Mouse (Mus musculus) sigmoid colon, adult 10 weeks (tissue): ENCODE data around the gene Gm28778. TPM values are rescaled to one million over a fixed set of nuclear protein-coding genes. Genes with fewer than 3 reads are reported as not detected.

Source experiments
- polyA plus RNA-seq: library from polyadenylated mRNA; stranded (reverse); fragments of 350-450 nt; fragmentation: Illumina TruSeq; extraction: RNeasy Lipid Tissue Mini Kit (QIAGEN cat#74804); gene quantifications from one replicate; pipeline ENCODE4 v1.2.3, GENCODE M21; 2014; ENCODE audit warnings: low read depth, low replicate concordance

Gm28778 gene
- not detected for polyA plus RNA-seq

GRCm38 (mm10) chr1:53296581-53297383 lies at the start of gene Gm28778, which contains the start of the genes Pms1 and Ormdl1:
Gene Gm28778 (plus strand): TSS chr1:53297111.
Gene Pms1 (minus strand): TSS chr1:53297018.
Gene Ormdl1 (plus strand): TSS chr1:53297095.

GRCm38 (mm10) chr1:53312989-53313967 lies 16.4 kb downstream of the Gm28778 start, which contains the start of gene Osgepl1:
Gene Osgepl1 (plus strand): TSS chr1:53313624.

GRCm38 (mm10) chr1:53352327-53353261 lies 55.7 kb downstream of the Gm28778 start, which contains the start of the genes Asdurf, Gm28551 and Asnsd1:
Gene Asdurf (minus strand): TSS chr1:53352619.
Gene Gm28551 (minus strand): TSS chr1:53352667.
Gene Asnsd1 (minus strand): TSS chr1:53352752.

Other genes with a start within 250 kb of the Gm28778 start
- 0.28 TPM for gene Mstn, start 235.5 kb upstream of the Gm28778 start, polyA plus RNA-seq
- not detected for gene 1700019A02Rik, start 109.5 kb upstream of the Gm28778 start, polyA plus RNA-seq
- gene Pms1, start 93 bp upstream of the Gm28778 start, polyA plus RNA-seq, result 9.5 TPM
- gene Ormdl1, start within 50 bp of the Gm28778 start, polyA plus RNA-seq, result 83.0 TPM
- 41.1 TPM for gene Osgepl1, start 16.5 kb downstream of the Gm28778 start, polyA plus RNA-seq
- 209 TPM for gene Asdurf, start 55.5 kb downstream of the Gm28778 start, polyA plus RNA-seq
- not detected for gene Gm28551, start 55.6 kb downstream of the Gm28778 start, polyA plus RNA-seq
- 95.0 TPM for gene Asnsd1, start 55.6 kb downstream of the Gm28778 start, polyA plus RNA-seq